Mouse (Mus musculus) forebrain, postnatal 0 days (tissue): Measurements from ENCODE around the gene Ccl25. TPM values are rescaled to one million over a fixed set of nuclear protein-coding genes. Genes with fewer than 3 reads are reported as not detected.
"Not testable (repeated sequence)": the region's sequence is repeated elsewhere in the genome, so short reads cannot be mapped to it uniquely, and the experiment has no call there.

Source experiments
- ATAC-seq: fragments of 200-750 bp; cut with Nextera tagmentation; 2 replicates; pipeline ENCODE4 v1.8.0; 2017; ENCODE audit warnings: mild to moderate bottlenecking, moderate library complexity
- DNase-seq: peaks from one replicate; pipeline ENCODE4 v3.0.0-alpha.2; 2015
- H3K27ac ChIP-seq: fragments of 300-500 bp; sonication (generic); 2 replicates; pipeline ENCODE4 v1.5.1; 2014; ENCODE audit warnings: low read depth, mild to moderate bottlenecking, antibody characterized with exemption, low read length, moderate library complexity, mixed read lengths
- H3K27me3 ChIP-seq: fragments of 300-500 bp; sonication (generic); 2 replicates; pipeline ENCODE4 v1.6.1; 2014; ENCODE audit warnings: mild to moderate bottlenecking, low read length, mixed read lengths; ENCODE audit not compliant: insufficient read depth
- H3K36me3 ChIP-seq: fragments of 300-500 bp; sonication (generic); 2 replicates; pipeline ENCODE4 v1.6.1; 2014; ENCODE audit warnings: mild to moderate bottlenecking, moderate library complexity; ENCODE audit not compliant: insufficient read depth
- H3K4me1 ChIP-seq: fragments of 300-500 bp; sonication (generic); 2 replicates; pipeline ENCODE4 v1.6.1; 2014; ENCODE audit warnings: antibody characterized with exemption; ENCODE audit not compliant: insufficient read depth
- H3K4me2 ChIP-seq: fragments of 300-500 bp; sonication (generic); 2 replicates; pipeline ENCODE4 v1.6.1; 2014; ENCODE audit warnings: low read depth, mild to moderate bottlenecking, moderate library complexity
- H3K4me3 ChIP-seq: fragments of 300-500 bp; sonication (generic); 2 replicates; pipeline ENCODE4 v1.5.1; 2014; ENCODE audit warnings: low read depth, low read length, mixed read lengths
- H3K9ac ChIP-seq: fragments of 300-500 bp; sonication (generic); 2 replicates; pipeline ENCODE4 v1.6.1; 2014; ENCODE audit warnings: mild to moderate bottlenecking
- H3K9me3 ChIP-seq: fragments of 300-500 bp; sonication (generic); 2 replicates; pipeline ENCODE4 v1.6.1; 2016; ENCODE audit warnings: low read length
- CTCF ChIP-seq: sonication (generic); IDR thresholded peaks from 2 replicates; pipeline ENCODE4 v1.5.1; 2016; ENCODE audit warnings: antibody characterized with exemption, control low read depth, low read depth
- WGBS: fragments of 180-500 bp; shearing (Covaris S2); extraction: QIAGEN DNeasy Blood & Tissue Kit; methylation state at CpG from one replicate; pipeline ENCODE4 v1.1.7; 2014; 5-methylcytosine and 5-hydroxymethylcytosine counted together
- polyA plus RNA-seq: library from polyadenylated mRNA; unstranded; fragments of >200 nt; fragmentation: Nextera tagmentation; extraction: Ambion mirVana; gene quantifications from 2 replicates; pipeline ENCODE4 v1.2.1, GENCODE M21; 2015
- total RNA-seq: library from RNA; depleted of rRNA; stranded (reverse); fragments of >200 nt; gene quantifications from 2 replicates; pipeline ENCODE4 v1.2.3, GENCODE M21; 2014; rRNA removed

The Ccl25 gene
- total and polyA plus RNA-seq, 2 experiments from 2014 or later, result 9.9 to 19.2 TPM

- Histone ChIP-seq H3K4me2 (no peak overlapping the region), H3K27ac (no peak overlapping the region), H3K27me3 (no peaks in the 10 kb centered on the region), H3K9me3 (no peaks in the 10 kb centered on the region), H3K36me3 (no peaks in the 10 kb centered on the region), H3K9ac (no peak overlapping the region), H3K4me3 (no peak overlapping the region), H3K4me1 (0 out of 2 replicates have a peak, but pooled peaks cover 4% of the 10 kb centered on the region)
- DNase-seq (peak; percentile 13), ATAC-seq (no peak)
- peak; percentile 38; the same call in 1 of the 2 replicates for TF ChIP-seq CTCF
- WGBS, result 72% methylated on average over 2 of the region's 2 CpGs
Measured at GRCm38 (mm10) chr8:4372657-4373056, 47.6 kb downstream of the Ccl25 start.

- 86% methylated on average over 2 of the region's 2 CpGs for WGBS
- no peak for ATAC-seq
Measured at GRCm38 (mm10) chr8:4401442-4401841, 76.4 kb downstream of the Ccl25 start.

GRCm38 (mm10) chr8:4403960-4404879 is 79.2 kb downstream of the Ccl25 start:
- Histone ChIP-seq H3K4me2 (peak overlapping the region; percentile 55), H3K36me3 (no peaks in the 10 kb centered on the region), H3K27ac (no peak overlapping the region), H3K27me3 (no peaks in the 10 kb centered on the region), H3K9ac (peak overlapping the region; percentile 29; the same call in 1 of the 2 replicates), H3K4me1 (no peaks in the 10 kb centered on the region), H3K9me3 (no peaks in the 10 kb centered on the region), H3K4me3 (peak overlapping the region; percentile 33)
- DNase-seq (peak; percentile 24), ATAC-seq (peak; percentile 42)
- TF ChIP-seq CTCF, result no peak
- WGBS, result 55% methylated on average over 19 of the region's 19 CpGs

More at GRCm38 (mm10) chr8:4401442-4401841, 76.4 kb downstream of the Ccl25 start:
- Histone ChIP-seq H3K4me3 (no peak overlapping the region), H3K4me1 (no peaks in the 10 kb centered on the region), H3K27ac (no peak overlapping the region), H3K9ac (no peak overlapping the region), H3K27me3 (no peaks in the 10 kb centered on the region), H3K36me3 (no peaks in the 10 kb centered on the region), H3K4me2 (no peak overlapping the region), H3K9me3 (no peaks in the 10 kb centered on the region)
- no peak for TF ChIP-seq CTCF
- no peak for DNase-seq

- Histone ChIP-seq H3K4me3 (peak overlapping the region; percentile 33), H3K36me3 (no peaks in the 10 kb centered on the region), H3K9me3 (no peaks in the 10 kb centered on the region), H3K27me3 (no peaks in the 10 kb centered on the region), H3K27ac (no peak overlapping the region), H3K4me1 (no peaks in the 10 kb centered on the region), H3K4me2 (peak overlapping the region; percentile 55), H3K9ac (peak overlapping the region; percentile 29)
- ATAC-seq, result peak; percentile 71
- WGBS, result 13% methylated on average over 16 of the region's 16 CpGs
- DNase-seq, result peak; percentile 30
- TF ChIP-seq CTCF, result no peak
Measured at GRCm38 (mm10) chr8:4404880-4405261, 79.9 kb downstream of the Ccl25 start.

- not testable (repeated sequence) for H3K27me3 ChIP-seq, DNase-seq, H3K27ac ChIP-seq, H3K4me3 ChIP-seq, H3K4me2 ChIP-seq, H3K9ac ChIP-seq, H3K36me3 ChIP-seq, ATAC-seq, H3K9me3 ChIP-seq, H3K4me1 ChIP-seq
- 72% methylated on average over 6 of the region's 6 CpGs for WGBS
Measured at GRCm38 (mm10) chr8:4408425-4408824, 83.4 kb downstream of the Ccl25 start.

Other genes starting within 250 kb of the Ccl25 start
- 0.62 TPM in 1 of 2 replicates, not detected in the other for gene Cd209f, start 219.4 kb upstream of the Ccl25 start, total RNA-seq
- gene Cd209f, start 219.4 kb upstream of the Ccl25 start, polyA plus RNA-seq, result 0.62 and 0.78 TPM in 2 replicates
- gene Cd209g, start 191.1 kb upstream of the Ccl25 start, total RNA-seq, result 0.76 TPM in 1 of 2 replicates, not detected in the other
- gene Cd209g, start 191.1 kb upstream of the Ccl25 start, polyA plus RNA-seq, result not detected in 2 replicates
- gene Evi5l, start 158.6 kb upstream of the Ccl25 start, total RNA-seq, result 156 and 159 TPM in 2 replicates
- 82.5 and 90.3 TPM in 2 replicates for gene Evi5l, start 158.6 kb upstream of the Ccl25 start, polyA plus RNA-seq
- gene Prr36, start 107.8 kb upstream of the Ccl25 start, total RNA-seq, result 12.7 and 14.8 TPM in 2 replicates
- gene Prr36, start 107.8 kb upstream of the Ccl25 start, polyA plus RNA-seq, result 28.8 and 37.2 TPM in 2 replicates
- not detected in 2 replicates for gene Lrrc8e, start 98.4 kb upstream of the Ccl25 start, total RNA-seq
- 0.08 TPM in 1 of 2 replicates, not detected in the other for gene Lrrc8e, start 98.4 kb upstream of the Ccl25 start, polyA plus RNA-seq
- 26.3 and 45.8 TPM in 2 replicates for gene Map2k7, start 86.5 kb upstream of the Ccl25 start, total RNA-seq
- 19.2 and 24.4 TPM in 2 replicates for gene Map2k7, start 86.5 kb upstream of the Ccl25 start, polyA plus RNA-seq
- 1.3 TPM in 1 of 2 replicates, not detected in the other for gene Gm49320, start 86.3 kb upstream of the Ccl25 start, total RNA-seq
- gene Gm49320, start 86.3 kb upstream of the Ccl25 start, polyA plus RNA-seq, result 0.10 and 0.67 TPM in 2 replicates
- gene Tgfbr3l, start 77.0 kb upstream of the Ccl25 start, total RNA-seq, result 8.4 and 18.6 TPM in 2 replicates
- 1.1 and 1.3 TPM in 2 replicates for gene Tgfbr3l, start 77.0 kb upstream of the Ccl25 start, polyA plus RNA-seq
- 56.8 and 58.2 TPM in 2 replicates for gene Snapc2, start 72.1 kb upstream of the Ccl25 start, total RNA-seq
- 56.0 and 65.5 TPM in 2 replicates for gene Snapc2, start 72.1 kb upstream of the Ccl25 start, polyA plus RNA-seq
- gene Ctxn1, start 65.9 kb upstream of the Ccl25 start, total RNA-seq, result 111 and 113 TPM in 2 replicates
- 452 and 513 TPM in 2 replicates for gene Ctxn1, start 65.9 kb upstream of the Ccl25 start, polyA plus RNA-seq
- 65.7 and 67.9 TPM in 2 replicates for gene Timm44, start 49.3 kb upstream of the Ccl25 start, total RNA-seq
- 33.7 and 35.1 TPM in 2 replicates for gene Timm44, start 49.3 kb upstream of the Ccl25 start, polyA plus RNA-seq
- 49.2 and 66.6 TPM in 2 replicates for gene Elavl1, start 203 bp downstream of the Ccl25 start, total RNA-seq
- gene Elavl1, start 203 bp downstream of the Ccl25 start, polyA plus RNA-seq, result 46.7 and 60.7 TPM in 2 replicates
- gene Cers4, start 167.8 kb downstream of the Ccl25 start, total RNA-seq, result 36.2 and 67.8 TPM in 2 replicates
- gene Cers4, start 167.8 kb downstream of the Ccl25 start, polyA plus RNA-seq, result 27.9 and 50.5 TPM in 2 replicates